Mouse (Mus musculus) heart, embryonic 12.5 days (tissue): ENCODE measurements around the gene Oxct2a. TPM values are rescaled to one million over a fixed set of nuclear protein-coding genes. Genes with fewer than 3 reads are reported as not detected.

Experiments
- ATAC-seq: fragments of 200-750 bp; cut with Nextera tagmentation; 2 replicates; pipeline ENCODE4 v1.8.0; 2017; ENCODE audit warnings: moderate TSS enrichment, moderate library complexity; ENCODE audit not compliant: insufficient number of reproducible peaks, low FRiP score
- H3K27ac ChIP-seq: fragments of 300-500 bp; sonication (generic); 2 replicates; pipeline ENCODE4 v1.5.1; 2016; ENCODE audit warnings: mild to moderate bottlenecking, moderate library complexity; ENCODE audit not compliant: poor library complexity, severe bottlenecking
- H3K27me3 ChIP-seq: fragments of 300-500 bp; sonication (generic); replicated peaks from 2 replicates; pipeline ENCODE4 v1.6.1; 2016; ENCODE audit warnings: mild to moderate bottlenecking, moderate library complexity
- H3K36me3 ChIP-seq: fragments of 300-500 bp; sonication (generic); 2 replicates; pipeline ENCODE4 v1.6.1; 2016; ENCODE audit warnings: mild to moderate bottlenecking, moderate library complexity
- H3K4me1 ChIP-seq: fragments of 300-500 bp; sonication (generic); replicated peaks from 2 replicates; pipeline ENCODE4 v1.6.1; 2016; ENCODE audit warnings: mild to moderate bottlenecking
- H3K4me2 ChIP-seq: fragments of 300-500 bp; sonication (generic); 2 replicates; pipeline ENCODE4 v1.6.1; 2016; ENCODE audit warnings: mild to moderate bottlenecking, moderate library complexity
- H3K4me3 ChIP-seq: fragments of 300-500 bp; sonication (generic); 2 replicates; pipeline ENCODE4 v1.5.1; 2016; ENCODE audit warnings: mild to moderate bottlenecking
- H3K9ac ChIP-seq: fragments of 300-500 bp; sonication (generic); 2 replicates; pipeline ENCODE4 v1.6.1; 2016; ENCODE audit warnings: mild to moderate bottlenecking, moderate library complexity
- H3K9me3 ChIP-seq: fragments of 300-500 bp; sonication (generic); replicated peaks from 2 replicates; pipeline ENCODE4 v1.6.1; 2016; ENCODE audit warnings: mild to moderate bottlenecking, moderate library complexity
- WGBS: fragments of 180-500 bp; shearing (Covaris S2); methylation state at CpG from one replicate; pipeline ENCODE4 v1.1.7; 2016; 5-methylcytosine and 5-hydroxymethylcytosine counted together
- polyA plus RNA-seq: library from polyadenylated mRNA; unstranded; fragments of >200 nt; fragmentation: Nextera tagmentation; extraction: Ambion mirVana; gene quantifications from 2 replicates; pipeline ENCODE4 v1.2.1, GENCODE M21; 2016

Gene Oxct2a
- polyA plus RNA-seq = not detected in 2 replicates

GRCm38 (mm10) chr4:123323534-123323933, at the start of gene Oxct2a:
TSS of gene Oxct2a (minus strand) at chr4:123323634.
- no peaks in the 10 kb centered on the region for H3K9me3 ChIP-seq
- H3K27ac ChIP-seq = no peak within 1 kb of the TSS
- no peaks in the 10 kb centered on the region for H3K36me3 ChIP-seq
- H3K4me1 ChIP-seq = peaks cover 15% of the 10 kb centered on the region
- no peak within 1 kb of the TSS for H3K9ac ChIP-seq
- peak within 1 kb of the TSS; percentile 65 for H3K4me2 ChIP-seq
- no peak for ATAC-seq
- peak within 1 kb of the TSS; percentile 35 for H3K4me3 ChIP-seq
- H3K27me3 ChIP-seq = peaks cover 31% of the 10 kb centered on the region
- WGBS = 17% methylated on average over 13 of the region's 13 CpGs

- WGBS = 91% methylated on average over 4 of the region's 4 CpGs
- H3K27me3 ChIP-seq = no peaks in the 10 kb centered on the region
- no peaks in the 10 kb centered on the region for H3K9me3 ChIP-seq
- no peak overlapping the region for H3K4me2 ChIP-seq
- H3K36me3 ChIP-seq = peaks cover 88% of the 10 kb centered on the region
- no peak overlapping the region for H3K4me3 ChIP-seq
- no peak overlapping the region for H3K9ac ChIP-seq
- no peak for ATAC-seq
- H3K27ac ChIP-seq = no peak overlapping the region
- no peaks in the 10 kb centered on the region for H3K4me1 ChIP-seq
Observed at GRCm38 (mm10) chr4:123363555-123363954, 40.1 kb upstream of the Oxct2a start.

GRCm38 (mm10) chr4:123360771-123361170, 37.3 kb upstream of the Oxct2a start:
- no peak for ATAC-seq
- H3K4me2 ChIP-seq = no peak overlapping the region
- peaks cover 82% of the 10 kb centered on the region for H3K36me3 ChIP-seq

GRCm38 (mm10) chr4:123358613-123359012, 35.2 kb upstream of the Oxct2a start:
- Histone ChIP-seq H3K36me3 (peaks cover 83% of the 10 kb centered on the region), H3K9me3 (no peaks in the 10 kb centered on the region)

More at GRCm38 (mm10) chr4:123360771-123361170, 37.3 kb upstream of the Oxct2a start:
- Histone ChIP-seq H3K27ac (no peak overlapping the region), H3K4me3 (no peak overlapping the region), H3K9me3 (no peaks in the 10 kb centered on the region), H3K9ac (no peak overlapping the region), H3K27me3 (no peaks in the 10 kb centered on the region), H3K4me1 (no peaks in the 10 kb centered on the region)
- WGBS = 92% methylated on average over 12 of the region's 12 CpGs

GRCm38 (mm10) chr4:123355941-123356340, 32.5 kb upstream of the Oxct2a start:
- H3K36me3 ChIP-seq = peaks cover 82% of the 10 kb centered on the region
- H3K27ac ChIP-seq = no peak overlapping the region
- H3K4me2 ChIP-seq = no peak overlapping the region
- no peaks in the 10 kb centered on the region for H3K9me3 ChIP-seq
- no peak for ATAC-seq
- no peak overlapping the region for H3K4me3 ChIP-seq
- no peaks in the 10 kb centered on the region for H3K4me1 ChIP-seq
- 89% methylated on average over 8 of the region's 8 CpGs for WGBS
- H3K9ac ChIP-seq = no peak overlapping the region
- H3K27me3 ChIP-seq = no peaks in the 10 kb centered on the region

More at GRCm38 (mm10) chr4:123358613-123359012, 35.2 kb upstream of the Oxct2a start:
- no peak overlapping the region for H3K4me2 ChIP-seq
- no peaks in the 10 kb centered on the region for H3K4me1 ChIP-seq
- ATAC-seq = no peak
- WGBS = 93% methylated on average over 7 of the region's 7 CpGs
- no peak overlapping the region for H3K4me3 ChIP-seq
- no peaks in the 10 kb centered on the region for H3K27me3 ChIP-seq
- no peak overlapping the region for H3K27ac ChIP-seq
- no peak overlapping the region for H3K9ac ChIP-seq

GRCm38 (mm10) chr4:123353271-123353877, 29.9 kb upstream of the Oxct2a start:
- no peak for ATAC-seq
- Histone ChIP-seq H3K9me3 (no peaks in the 10 kb centered on the region), H3K9ac (no peak overlapping the region), H3K4me3 (no peak overlapping the region), H3K36me3 (peaks cover 83% of the 10 kb centered on the region), H3K4me1 (no peaks in the 10 kb centered on the region), H3K4me2 (no peak overlapping the region), H3K27ac (no peak overlapping the region), H3K27me3 (no peaks in the 10 kb centered on the region)
- WGBS = 79% methylated on average over 8 of the region's 10 CpGs

- WGBS = 2% methylated on average over 6 of the region's 6 CpGs
- peak overlapping the region; percentile 97 for H3K4me2 ChIP-seq
- no peaks in the 10 kb centered on the region for H3K9me3 ChIP-seq
- H3K4me3 ChIP-seq = peak overlapping the region; percentile 57
- peaks cover 36% of the 10 kb centered on the region for H3K27me3 ChIP-seq
- peaks cover 4% of the 10 kb centered on the region for H3K36me3 ChIP-seq
- peak; percentile 28 for ATAC-seq
- H3K27ac ChIP-seq = no peak overlapping the region
- peaks cover 11% of the 10 kb centered on the region; the same call in 1 of the 2 replicates for H3K4me1 ChIP-seq
- H3K9ac ChIP-seq = peak overlapping the region; percentile 53
Observed at GRCm38 (mm10) chr4:123343471-123343789, 20.0 kb upstream of the Oxct2a start.

GRCm38 (mm10) chr4:123342642-123343470, 19.4 kb upstream of the Oxct2a start, which contains the start of gene Bmp8a:
TSS of gene Bmp8a (minus strand) at chr4:123343252.
- peaks cover 36% of the 10 kb centered on the region for H3K27me3 ChIP-seq
- WGBS = under 1% methylated on average over 65 of the region's 65 CpGs
- H3K9ac ChIP-seq = peak within 1 kb of the TSS; percentile 53
- ATAC-seq = peak; percentile 87
- H3K4me2 ChIP-seq = peak within 1 kb of the TSS; percentile 97
- peak within 1 kb of the TSS; percentile 57 for H3K4me3 ChIP-seq
- no peak within 1 kb of the TSS for H3K27ac ChIP-seq
- H3K9me3 ChIP-seq = no peaks in the 10 kb centered on the region
- no peaks in the 10 kb centered on the region for H3K36me3 ChIP-seq
- H3K4me1 ChIP-seq = peaks cover 11% of the 10 kb centered on the region; the same call in 1 of the 2 replicates

GRCm38 (mm10) chr4:123342091-123342641, 18.7 kb upstream of the Oxct2a start:
- ATAC-seq = peak; percentile 43
- Histone ChIP-seq H3K27me3 (peaks cover 36% of the 10 kb centered on the region), H3K4me3 (peak overlapping the region; percentile 57), H3K4me1 (peaks cover 11% of the 10 kb centered on the region; the same call in 1 of the 2 replicates), H3K4me2 (peak overlapping the region; percentile 97), H3K9ac (peak overlapping the region; percentile 53; the same call in 1 of the 2 replicates), H3K36me3 (no peaks in the 10 kb centered on the region), H3K9me3 (no peaks in the 10 kb centered on the region), H3K27ac (no peak overlapping the region)
- 3% methylated on average over 43 of the region's 43 CpGs for WGBS

GRCm38 (mm10) chr4:123340232-123340631, 16.8 kb upstream of the Oxct2a start:
- Histone ChIP-seq H3K27ac (no peak overlapping the region), H3K4me3 (no peak overlapping the region), H3K27me3 (peaks cover 36% of the 10 kb centered on the region), H3K4me1 (peaks cover 11% of the 10 kb centered on the region; the same call in 1 of the 2 replicates), H3K36me3 (no peaks in the 10 kb centered on the region), H3K4me2 (no peak overlapping the region), H3K9ac (no peak overlapping the region), H3K9me3 (no peaks in the 10 kb centered on the region)
- no peak for ATAC-seq
- 68% methylated on average over 5 of the region's 5 CpGs for WGBS

GRCm38 (mm10) chr4:123337693-123338092, 14.3 kb upstream of the Oxct2a start:
- Histone ChIP-seq H3K9ac (no peak overlapping the region), H3K4me3 (no peak overlapping the region), H3K27me3 (peaks cover 30% of the 10 kb centered on the region), H3K36me3 (no peaks in the 10 kb centered on the region), H3K27ac (no peak overlapping the region), H3K4me2 (no peak overlapping the region), H3K4me1 (peaks cover 6% of the 10 kb centered on the region; the same call in 1 of the 2 replicates), H3K9me3 (no peaks in the 10 kb centered on the region)
- no peak for ATAC-seq
- 74% methylated on average over 4 of the region's 4 CpGs for whole genome bisulfite sequencing
